Mouse (Mus musculus) liver, postnatal 0 days (tissue): Measurements from ENCODE around the gene Rps6kl1.

Experiments
- CTCF ChIP-seq: sonication (generic); IDR thresholded peaks from 2 replicates; pipeline ENCODE4 v1.5.1; 2016; ENCODE audit warnings: antibody characterized with exemption, low read depth
- EP300 ChIP-seq: IDR thresholded peaks from 2 replicates; pipeline ENCODE4 v1.6.1; 2016; ENCODE audit warnings: antibody characterized with exemption, low read depth, mild to moderate bottlenecking

GRCm38 (mm10) chr12:85175087-85175675 lies 24.1 kb upstream of the Rps6kl1 start:
- TF ChIP-seq CTCF, result no peak
- TF ChIP-seq EP300, result no peak
